Mouse (Mus musculus): ENCODE measurements around the gene Ankrd13d.

- no peak for TF ChIP-seq CTCF (IDR thresholded peaks at IDR 0.05; ENCODE audit: control insufficient read depth, insufficient read depth, insufficient read length)
- TF ChIP-seq CEBPB (IDR thresholded peaks at IDR 0.05; ENCODE audit: low read depth), result no peak
Observed at GRCm38 (mm10) chr19:4240247-4240668, 42.7 kb downstream of the Ankrd13d start.

All from C2C12 (cell line).